Mouse (Mus musculus) hindbrain, postnatal 0 days (tissue): ENCODE measurements around the gene Rnase11. TPM values are rescaled to one million over a fixed set of nuclear protein-coding genes. Genes with fewer than 3 reads are reported as not detected.
"Not testable (repeated sequence)": the region's sequence is repeated elsewhere in the genome, so short reads cannot be mapped to it uniquely, and the experiment has no call there.

Experiments used
- ATAC-seq: fragments of 200-750 bp; cut with Nextera tagmentation; 2 replicates; pipeline ENCODE4 v1.8.0; 2017; ENCODE audit warnings: mild to moderate bottlenecking, moderate TSS enrichment, moderate library complexity
- DNase-seq: peaks from one replicate; pipeline ENCODE4 v3.0.0-alpha.2; 2015; ENCODE audit warnings: low spot score
- H3K27ac ChIP-seq: fragments of 300-500 bp; sonication (generic); 2 replicates; pipeline ENCODE4 v1.5.1; 2014; ENCODE audit warnings: mild to moderate bottlenecking
- H3K27me3 ChIP-seq: fragments of 300-500 bp; sonication (generic); 2 replicates; pipeline ENCODE4 v1.6.1; 2014; ENCODE audit warnings: low read length, mixed read lengths; ENCODE audit not compliant: insufficient read depth
- H3K36me3 ChIP-seq: fragments of 300-500 bp; sonication (generic); 2 replicates; pipeline ENCODE4 v1.6.1; 2014; ENCODE audit warnings: low read length, mixed read lengths; ENCODE audit not compliant: insufficient read depth
- H3K4me1 ChIP-seq: fragments of 300-500 bp; sonication (generic); 2 replicates; pipeline ENCODE4 v1.6.1; 2014; ENCODE audit warnings: antibody characterized with exemption, low read length, mixed read lengths; ENCODE audit not compliant: insufficient read depth
- H3K4me2 ChIP-seq: fragments of 300-500 bp; sonication (generic); 2 replicates; pipeline ENCODE4 v1.6.1; 2014; ENCODE audit warnings: low read depth, mild to moderate bottlenecking, low read length, moderate library complexity, mixed read lengths
- H3K4me3 ChIP-seq: fragments of 300-500 bp; sonication (generic); 2 replicates; pipeline ENCODE4 v1.5.1; 2014; ENCODE audit warnings: low read length
- H3K9ac ChIP-seq: fragments of 300-500 bp; sonication (generic); replicated peaks from 2 replicates; pipeline ENCODE4 v1.6.1; 2014; ENCODE audit warnings: mild to moderate bottlenecking, low read length, moderate library complexity, mixed read lengths
- H3K9me3 ChIP-seq: fragments of 300-500 bp; sonication (generic); 2 replicates; pipeline ENCODE4 v1.6.1; 2016; ENCODE audit warnings: low read length, mixed read lengths
- CTCF ChIP-seq: IDR thresholded peaks from 2 replicates; pipeline ENCODE4 v1.5.1; 2016; ENCODE audit warnings: antibody characterized with exemption, control low read depth, low read depth
- WGBS: fragments of 180-500 bp; shearing (Covaris S2); extraction: QIAGEN DNeasy Blood & Tissue Kit; methylation state at CpG from one replicate; pipeline ENCODE4 v1.1.7; 2014; 5-methylcytosine and 5-hydroxymethylcytosine counted together
- polyA plus RNA-seq: library from polyadenylated mRNA; unstranded; fragments of >200 nt; fragmentation: Nextera tagmentation; extraction: Ambion mirVana; gene quantifications from 2 replicates; pipeline ENCODE4 v1.2.1, GENCODE M21; 2015
- total RNA-seq: library from RNA; depleted of rRNA; stranded (reverse); fragments of >200 nt; gene quantifications from 2 replicates; pipeline ENCODE4 v1.2.3, GENCODE M21; 2014; rRNA removed

Rnase11 gene
- total RNA-seq (not detected in 2 replicates), polyA plus RNA-seq (not detected in 2 replicates)

DNA sequence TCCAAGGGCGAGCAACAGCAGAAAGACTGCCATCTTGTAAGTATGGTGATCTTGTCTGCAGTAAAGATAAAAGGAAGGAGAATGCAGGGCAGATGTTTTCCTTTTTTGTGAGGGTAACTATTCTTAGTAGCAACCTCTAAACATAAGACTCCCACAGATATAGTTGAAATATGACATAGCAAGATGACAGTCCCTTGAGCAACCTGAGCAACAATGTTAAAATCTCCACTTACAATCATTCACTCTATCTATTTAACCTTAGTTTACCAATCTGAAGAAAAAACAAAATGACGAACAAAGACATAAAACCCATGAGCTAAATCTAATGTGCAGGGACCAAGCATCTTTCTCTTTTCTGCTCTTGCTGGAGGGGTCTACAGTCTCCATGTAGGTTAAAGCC lies at the start of gene Rnase11:
Rnase11 (minus strand) TSS at position 101 of the 400 bp plus-strand sequence.
- H3K4me3 ChIP-seq, result no peak within 1 kb of the TSS
- no peaks in the 10 kb centered on the region for H3K36me3 ChIP-seq
- TF ChIP-seq CTCF, result no peak
- no peak within 1 kb of the TSS for H3K4me2 ChIP-seq
- WGBS, result 90% methylated on average over 2 of the region's 2 CpGs
- DNase-seq (no peak), ATAC-seq (no peak)
- no peaks in the 10 kb centered on the region for H3K4me1 ChIP-seq
- H3K9ac ChIP-seq, result no peak within 1 kb of the TSS
- no peaks in the 10 kb centered on the region for H3K9me3 ChIP-seq
- no peaks in the 10 kb centered on the region for H3K27me3 ChIP-seq
- H3K27ac ChIP-seq, result no peak within 1 kb of the TSS

- no peak overlapping the region for H3K27ac ChIP-seq
- no peak overlapping the region for H3K9ac ChIP-seq
- DNase-seq (no peak), ATAC-seq (no peak)
- no peaks in the 10 kb centered on the region for H3K4me1 ChIP-seq
- no peaks in the 10 kb centered on the region for H3K36me3 ChIP-seq
- H3K4me3 ChIP-seq, result no peak overlapping the region
- no peaks in the 10 kb centered on the region for H3K9me3 ChIP-seq
- no peaks in the 10 kb centered on the region for H3K27me3 ChIP-seq
- WGBS, result 93% methylated on average over 11 of the region's 11 CpGs
- no peak overlapping the region for H3K4me2 ChIP-seq
- TF ChIP-seq CTCF, result no peak
Measured at GRCm38 (mm10) chr14:51098921-51099320, 49.0 kb upstream of the Rnase11 start.

DNA sequence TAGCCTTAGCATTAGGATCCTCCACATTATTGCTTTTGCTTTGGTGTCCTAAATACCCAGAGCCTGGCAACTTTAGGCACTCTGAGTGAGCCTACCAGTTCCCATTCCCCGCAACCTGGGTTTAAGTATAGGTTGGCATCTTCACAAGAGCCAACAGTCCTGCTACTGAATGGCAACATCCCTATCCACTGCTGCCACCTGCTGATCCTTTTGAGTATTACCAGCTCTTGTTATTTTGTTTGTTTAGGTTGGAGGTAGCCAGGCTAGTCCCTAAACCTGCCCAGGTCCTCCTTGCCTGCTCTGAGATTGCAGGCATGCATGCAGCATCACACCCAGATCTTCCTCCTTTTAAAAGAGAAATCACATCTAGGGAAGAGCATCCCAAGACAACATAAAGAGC lies 48.3 kb upstream of the Rnase11 start:
- ATAC-seq (peak; percentile 59), DNase-seq (peak; percentile 51)
- not testable (repeated sequence) for H3K4me2 ChIP-seq, H3K9me3 ChIP-seq, H3K27me3 ChIP-seq, H3K27ac ChIP-seq, H3K36me3 ChIP-seq, H3K4me3 ChIP-seq, H3K9ac ChIP-seq, H3K4me1 ChIP-seq
- 30% methylated on average over 1 of the region's 1 CpGs for WGBS
- TF ChIP-seq CTCF, result peak; percentile 76

GRCm38 (mm10) chr14:51095736-51096524 lies 46.0 kb upstream of the Rnase11 start:
- no peak for TF ChIP-seq CTCF
- Histone ChIP-seq H3K4me1 (no peaks in the 10 kb centered on the region), H3K4me2 (no peak overlapping the region), H3K9ac (no peak overlapping the region), H3K36me3 (no peaks in the 10 kb centered on the region), H3K27me3 (no peaks in the 10 kb centered on the region), H3K27ac (no peak overlapping the region), H3K9me3 (no peaks in the 10 kb centered on the region), H3K4me3 (no peak overlapping the region)
- ATAC-seq, result no peak
- 55% methylated on average over 9 of the region's 9 CpGs for WGBS
- no peak for DNase-seq

- Histone ChIP-seq H3K36me3 (no peaks in the 10 kb centered on the region), H3K4me1 (no peaks in the 10 kb centered on the region), H3K9me3 (no peaks in the 10 kb centered on the region), H3K9ac (no peak overlapping the region), H3K27me3 (no peaks in the 10 kb centered on the region), H3K4me3 (no peak overlapping the region), H3K27ac (no peak overlapping the region), H3K4me2 (no peak overlapping the region)
- ATAC-seq (no peak), DNase-seq (no peak)
- TF ChIP-seq CTCF, result no peak
- 71% methylated on average over 9 of the region's 9 CpGs for WGBS
Measured at GRCm38 (mm10) chr14:51094921-51095320, 45.0 kb upstream of the Rnase11 start.

DNA sequence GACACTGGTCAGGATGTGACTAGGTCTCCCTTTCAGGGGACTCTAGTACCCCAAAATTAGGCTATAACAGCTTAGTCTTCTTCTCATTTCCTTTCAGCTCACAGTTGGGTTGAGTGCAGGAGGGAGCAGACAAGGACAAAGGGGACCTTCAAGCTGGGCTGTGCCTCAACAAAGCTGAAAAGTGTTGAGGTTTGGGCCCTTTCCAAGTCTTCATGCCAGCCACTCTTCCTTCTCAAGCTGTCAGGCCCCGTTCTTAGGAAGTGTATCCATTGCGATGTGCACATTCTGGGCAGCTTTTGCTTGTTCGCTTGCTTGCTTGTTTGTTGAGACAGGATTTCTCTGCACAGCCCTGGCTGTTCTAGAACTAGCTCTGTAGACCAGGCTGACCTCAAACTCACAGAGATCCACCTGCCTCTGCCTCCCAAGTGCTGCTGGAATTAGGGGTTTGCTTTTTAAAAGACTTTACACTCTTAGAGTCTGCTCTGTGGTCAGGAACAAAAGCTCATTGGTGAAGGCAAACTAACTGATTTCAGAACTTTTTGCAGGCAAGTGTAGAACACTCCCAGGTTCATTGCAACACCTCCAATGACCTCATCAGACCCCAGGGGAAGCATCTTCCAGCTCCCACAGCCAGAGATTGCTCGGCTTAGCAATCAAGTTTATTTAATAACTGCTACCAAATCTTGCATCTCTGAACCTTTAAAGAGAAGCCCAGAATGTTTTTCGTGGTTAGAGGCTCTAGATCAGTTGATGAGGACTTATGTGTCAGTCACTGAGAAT lies 44.3 kb upstream of the Rnase11 start:
- Histone ChIP-seq H3K36me3 (no peaks in the 10 kb centered on the region), H3K4me2 (no peak overlapping the region), H3K4me3 (no peak overlapping the region), H3K4me1 (no peaks in the 10 kb centered on the region), H3K9ac (no peak overlapping the region), H3K9me3 (no peaks in the 10 kb centered on the region), H3K27ac (no peak overlapping the region), H3K27me3 (no peaks in the 10 kb centered on the region)
- DNase-seq (no peak), ATAC-seq (no peak)
- WGBS, result 71% methylated on average over 5 of the region's 5 CpGs
- no peak for TF ChIP-seq CTCF
